Mouse (Mus musculus) liver, embryonic 14.5 days (tissue): Measurements from ENCODE around the gene Tkfc. TPM values are rescaled to one million over a fixed set of nuclear protein-coding genes. Genes with fewer than 3 reads are reported as not detected.
A peak's percentile ranks its signal among the peaks of the same experiment; 100 is the strongest.

ENCODE experiments used
- ATAC-seq: fragments of 200-750 bp; cut with Nextera tagmentation; 2 replicates; pipeline ENCODE4 v1.8.0; 2017; ENCODE audit warnings: moderate number of reproducible peaks, mild to moderate bottlenecking, moderate library complexity; ENCODE audit not compliant: insufficient read depth
- DNase-seq, 3 experiments: peaks; one replicate each; pipeline ENCODE4 v3.0.0-alpha.2; 2012 to 2013; ENCODE audit warnings: low read depth in 3 of 3, low spot score in 3 of 3
- H3K27ac ChIP-seq: fragments of 300-500 bp; sonication (generic); 2 replicates; pipeline ENCODE4 v1.5.1; 2014; ENCODE audit warnings: moderate library complexity, mild to moderate bottlenecking, control low read depth, inconsistent platforms
- H3K27me3 ChIP-seq: fragments of 300-500 bp; sonication (generic); 2 replicates; pipeline ENCODE4 v1.6.1; 2014; ENCODE audit warnings: mild to moderate bottlenecking, low read length, moderate library complexity; ENCODE audit not compliant: control insufficient read depth, insufficient read depth
- H3K36me3 ChIP-seq: fragments of 300-500 bp; sonication (generic); replicated peaks from 2 replicates; pipeline ENCODE4 v1.6.1; 2014; ENCODE audit warnings: low read depth; ENCODE audit not compliant: control insufficient read depth, insufficient read depth
- H3K4me1 ChIP-seq, 2 experiments: fragments of 200-500 bp in 1 of 2; fragments of 300-500 bp in 1 of 2; sonication (generic) in 1 of 2; replicated peaks; 2 replicates each; pipeline ENCODE4 v1.6.1; 2012 to 2014; ENCODE audit warnings: antibody characterized with exemption in 1 of 2, inconsistent platforms in 1 of 2, low read length in 1 of 2; ENCODE audit not compliant: control insufficient read depth in 2 of 2, insufficient read depth in 2 of 2
- H3K4me2 ChIP-seq: fragments of 300-500 bp; sonication (generic); 2 replicates; pipeline ENCODE4 v1.6.1; 2014; ENCODE audit warnings: low read depth, mild to moderate bottlenecking, control low read depth, moderate library complexity
- H3K4me3 ChIP-seq, 2 experiments: fragments of 200-500 bp in 1 of 2; fragments of 300-500 bp in 1 of 2; sonication (generic) in 1 of 2; 2 replicates each; pipeline ENCODE4 v1.5.1; 2012 to 2014; ENCODE audit warnings: low read depth in 2 of 2, low read length in 2 of 2, mild to moderate bottlenecking in 2 of 2, control low read depth in 1 of 2, inconsistent platforms in 1 of 2, moderate library complexity in 1 of 2; ENCODE audit not compliant: insufficient read depth in 1 of 2
- H3K9ac ChIP-seq: fragments of 300-500 bp; sonication (generic); replicated peaks from 2 replicates; pipeline ENCODE4 v1.6.1; 2014; ENCODE audit warnings: mild to moderate bottlenecking, control low read depth, moderate library complexity
- H3K9me3 ChIP-seq: fragments of 300-500 bp; sonication (generic); 2 replicates; pipeline ENCODE4 v1.6.1; 2016; ENCODE audit warnings: low read length, mixed read lengths; ENCODE audit not compliant: control insufficient read depth
- CTCF ChIP-seq: IDR thresholded peaks from 2 replicates; pipeline ENCODE4 v1.5.1; 2016; ENCODE audit warnings: antibody characterized with exemption, low read depth, control low read depth
- EP300 ChIP-seq: IDR thresholded peaks from 2 replicates; pipeline ENCODE4 v1.6.1; 2016; ENCODE audit warnings: antibody characterized with exemption, low read depth
- WGBS: fragments of 180-500 bp; shearing (Covaris S2); extraction: QIAGEN DNeasy Blood & Tissue Kit; methylation state at CpG from one replicate; pipeline ENCODE4 v1.1.7; 2014; ENCODE audit not compliant: insufficient replicate concordance; 5-methylcytosine and 5-hydroxymethylcytosine counted together
- polyA plus RNA-seq, 2 experiments: library from polyadenylated mRNA; depleted of rRNA in 1 of 2; stranded (reverse) in 1 of 2; unstranded in 1 of 2; fragments of >200 nt; fragmentation: Nextera tagmentation in 1 of 2; extraction: Ambion mirVana in 1 of 2; gene quantifications; 2 replicates each; pipeline versions ENCODE4 v1.2.1 to v1.2.3; 2012 to 2014

Tkfc gene
- polyA plus RNA-seq, 2 experiments: 13.9 to 15.1 TPM

- TF ChIP-seq CTCF (no peak), EP300 (no peak)
- Histone ChIP-seq H3K36me3 (no peaks in the 10 kb centered on the region), H3K4me1 (peaks cover 0 to 6% of the 10 kb centered on the region in 2 experiments; a peak in 2 of 4 replicates), H3K9me3 (no peaks in the 10 kb centered on the region), H3K4me2 (no peak overlapping the region), H3K27me3 (no peaks in the 10 kb centered on the region), H3K4me3 (no peak overlapping the region), H3K9ac (no peak overlapping the region), H3K27ac (no peak overlapping the region)
- WGBS: 67% methylated on average over 8 of the region's 8 CpGs
- ATAC-seq (no peak), DNase-seq (no peak)
These were observed 18.2 kb downstream of the Tkfc start for GRCm38 (mm10) chr19:10587231-10587630.

DNA sequence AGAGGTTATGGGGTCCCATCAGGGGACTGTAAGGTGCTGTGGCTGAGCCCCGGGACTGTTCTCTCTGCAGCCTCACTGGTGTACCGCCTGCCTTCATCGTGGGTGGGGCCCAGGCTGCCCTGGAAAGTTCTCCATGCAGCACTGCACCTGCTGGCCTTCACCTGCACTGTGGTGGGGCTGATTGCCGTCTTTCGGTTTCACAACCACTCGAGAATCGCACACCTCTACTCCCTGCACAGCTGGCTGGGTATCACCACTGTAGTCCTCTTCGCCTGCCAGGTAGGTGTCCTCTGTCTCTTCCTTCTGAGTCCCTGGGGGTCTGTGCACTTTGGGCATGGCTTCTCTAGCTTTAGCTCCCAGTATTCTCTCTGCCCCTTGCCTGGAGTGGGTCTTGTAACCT is 20.3 kb downstream of the Tkfc start:
- no peaks in the 10 kb centered on the region for H3K36me3 ChIP-seq
- WGBS: 77% methylated on average over 8 of the region's 8 CpGs
- H3K27ac ChIP-seq: no peak overlapping the region
- H3K9ac ChIP-seq: no peak overlapping the region
- H3K9me3 ChIP-seq: no peaks in the 10 kb centered on the region
- peaks cover 0 to 6% of the 10 kb centered on the region in 2 experiments; a peak in 2 of 4 replicates for H3K4me1 ChIP-seq
- TF ChIP-seq EP300 (no peak), CTCF (no peak)
- no peaks in the 10 kb centered on the region for H3K27me3 ChIP-seq
- ATAC-seq (0 out of 2 replicates have a peak, but pooled peaks have one; percentile 19), DNase-seq (no peak)
- no peak overlapping the region for H3K4me3 ChIP-seq
- H3K4me2 ChIP-seq: no peak overlapping the region

- H3K27ac ChIP-seq: no peak overlapping the region
- H3K9ac ChIP-seq: no peak overlapping the region
- no peak overlapping the region for H3K4me3 ChIP-seq
- DNase-seq (no peak), ATAC-seq (no peak)
- no peak for TF ChIP-seq EP300
- TF ChIP-seq CTCF: no peak
- WGBS: 59% methylated on average over 7 of the region's 7 CpGs
- no peaks in the 10 kb centered on the region for H3K9me3 ChIP-seq
- no peaks in the 10 kb centered on the region for H3K36me3 ChIP-seq
- no peaks in the 10 kb centered on the region for H3K27me3 ChIP-seq
- H3K4me1 ChIP-seq: peaks cover under 1 to 5% of the 10 kb centered on the region in 2 experiments; a peak in 3 of 4 replicates
- no peak overlapping the region for H3K4me2 ChIP-seq
These were observed 21.8 kb downstream of the Tkfc start for GRCm38 (mm10) chr19:10583550-10584146.

DNA sequence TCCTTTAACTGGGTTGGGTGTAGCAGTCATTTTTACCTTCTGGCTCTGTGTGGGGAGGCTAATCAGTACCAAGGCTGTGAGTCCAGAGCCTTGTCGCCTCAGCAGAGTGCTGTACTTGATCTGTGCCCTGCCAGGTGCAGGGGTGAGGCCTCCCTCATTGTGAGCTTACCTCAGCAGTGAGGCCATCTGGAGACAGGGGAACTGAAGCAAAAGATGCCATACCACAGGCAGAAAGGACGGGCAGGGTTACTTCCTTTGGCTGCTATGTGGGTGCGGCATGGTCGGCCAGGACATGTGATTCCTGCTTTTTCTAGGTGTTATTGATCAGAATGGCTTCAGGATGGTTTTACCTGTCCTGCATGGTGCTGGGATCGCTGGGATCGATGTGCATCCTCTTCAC is 23.5 kb downstream of the Tkfc start:
- WGBS: 75% methylated on average over 6 of the region's 6 CpGs
- Histone ChIP-seq H3K4me1 (peaks cover 11 to 13% of the 10 kb centered on the region in 2 experiments), H3K4me3 (no peak overlapping the region), H3K27me3 (no peaks in the 10 kb centered on the region), H3K9me3 (no peaks in the 10 kb centered on the region), H3K27ac (no peak overlapping the region), H3K36me3 (no peaks in the 10 kb centered on the region), H3K9ac (no peak overlapping the region), H3K4me2 (no peak overlapping the region)
- DNase-seq (no peak), ATAC-seq (no peak)
- TF ChIP-seq CTCF (no peak), EP300 (no peak)

DNA sequence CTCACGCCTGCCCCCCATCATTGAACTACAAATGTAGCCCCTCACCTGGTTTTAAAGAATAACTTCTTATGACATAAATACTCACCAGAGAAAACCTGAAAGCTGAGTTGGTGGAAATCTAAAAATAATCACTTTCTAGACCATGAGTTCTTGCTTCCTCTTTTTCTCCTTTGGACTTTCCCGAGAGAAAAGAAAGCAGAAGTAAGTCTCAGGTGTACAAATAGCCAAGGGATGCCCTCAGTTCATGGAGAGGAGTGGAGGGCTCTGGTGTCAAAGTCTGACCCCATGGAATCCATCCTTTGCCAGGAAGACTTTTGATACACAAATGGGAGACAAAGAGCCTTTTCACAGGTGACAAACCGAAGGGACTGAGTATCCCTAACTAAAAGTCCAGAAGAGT is 24.7 kb downstream of the Tkfc start:
- DNase-seq (no peak), ATAC-seq (no peak)
- no peaks in the 10 kb centered on the region for H3K9me3 ChIP-seq
- 39% methylated on average over 3 of the region's 3 CpGs for WGBS
- peaks cover 11 to 19% of the 10 kb centered on the region in 2 experiments for H3K4me1 ChIP-seq
- H3K27me3 ChIP-seq: no peaks in the 10 kb centered on the region
- H3K36me3 ChIP-seq: no peaks in the 10 kb centered on the region
- no peak overlapping the region for H3K4me2 ChIP-seq
- no peak overlapping the region for H3K27ac ChIP-seq
- H3K9ac ChIP-seq: no peak overlapping the region
- TF ChIP-seq CTCF (no peak), EP300 (no peak)
- no peak overlapping the region for H3K4me3 ChIP-seq
